Mouse (Mus musculus) ovary, postnatal 36 days (tissue): ENCODE results near the gene Hist1h4a.

Experiments used
- DNase-seq: peaks from one replicate; pipeline ENCODE4 v3.0.0; 2022; ENCODE audit warnings: low spot score, mixed read lengths

The Hist1h4a gene

GRCm38 (mm10) chr13:23757921-23758320 lies 3.1 kb downstream of the Hist1h4a start:
- DNase-seq, result no peak

GRCm38 (mm10) chr13:23757211-23757773 lies 3.7 kb downstream of the Hist1h4a start:
- DNase-seq, result no peak

GRCm38 (mm10) chr13:23756790-23757189 lies 4.2 kb downstream of the Hist1h4a start, which contains the start of gene Hist1h4b:
TSS of gene Hist1h4b (plus strand) at chr13:23757013.
- DNase-seq, result peak; percentile 75

- no peak for DNase-seq
Measured at GRCm38 (mm10) chr13:23755000-23755399, 6.0 kb downstream of the Hist1h4a start.

GRCm38 (mm10) chr13:23753314-23754078 lies 7.5 kb downstream of the Hist1h4a start:
- DNase-seq, result no peak

GRCm38 (mm10) chr13:23752742-23753172 lies 8.3 kb downstream of the Hist1h4a start:
- DNase-seq, result no peak

- peak; percentile 83 for DNase-seq
Measured at GRCm38 (mm10) chr13:23752067-23752741, 8.8 kb downstream of the Hist1h4a start, which contains the start of gene Hist1h3b. TSS of gene Hist1h3b (plus strand) at chr13:23752267.

GRCm38 (mm10) chr13:23751478-23751956 lies 9.5 kb downstream of the Hist1h4a start:
- no peak for DNase-seq

GRCm38 (mm10) chr13:23750839-23751477 lies 10.1 kb downstream of the Hist1h4a start, which contains the start of gene Hist1h2ab:
TSS of gene Hist1h2ab (plus strand) at chr13:23751126.
- DNase-seq, result peak; percentile 55

- DNase-seq, result no peak
Measured at GRCm38 (mm10) chr13:23749563-23750121, 11.4 kb downstream of the Hist1h4a start.

- no peak for DNase-seq
Measured at GRCm38 (mm10) chr13:23747892-23748288, 13.1 kb downstream of the Hist1h4a start.

GRCm38 (mm10) chr13:23747081-23747891 lies 13.7 kb downstream of the Hist1h4a start:
- no peak for DNase-seq

- peak; percentile 67 for DNase-seq
Measured at GRCm38 (mm10) chr13:23746201-23747080, 14.6 kb downstream of the Hist1h4a start, which contains the start of gene Hist1h2bb. TSS of gene Hist1h2bb (plus strand) at chr13:23746734.

GRCm38 (mm10) chr13:23745381-23746161 lies 15.5 kb downstream of the Hist1h4a start, which contains the start of gene Hist1h3c:
TSS of gene Hist1h3c (minus strand) at chr13:23745602.
- peak; percentile 67 for DNase-seq

- no peak for DNase-seq
Measured at GRCm38 (mm10) chr13:23744421-23745380, 16.3 kb downstream of the Hist1h4a start.

- DNase-seq, result no peak
Measured at GRCm38 (mm10) chr13:23743963-23744362, 17.1 kb downstream of the Hist1h4a start.

- DNase-seq, result no peak
Measured at GRCm38 (mm10) chr13:23743215-23743614, 17.8 kb downstream of the Hist1h4a start.

- DNase-seq, result no peak
Measured at GRCm38 (mm10) chr13:23742007-23742406, 19.0 kb downstream of the Hist1h4a start.
